Mouse (Mus musculus) liver, embryonic 13.5 days (tissue): ENCODE measurements around the gene Spats1. TPM values are rescaled to one million over a fixed set of nuclear protein-coding genes. Genes with fewer than 3 reads are reported as not detected.
A peak's percentile ranks its signal among the peaks of the same experiment; 100 is the strongest.
"Not testable (repeated sequence)": the region's sequence is repeated elsewhere in the genome, so short reads cannot be mapped to it uniquely, and the experiment has no call there.

ENCODE experiments used
- ATAC-seq: fragments of 200-750 bp; cut with Nextera tagmentation; 2 replicates; pipeline ENCODE4 v1.8.0; 2017; ENCODE audit warnings: low read depth, mild to moderate bottlenecking, moderate number of reproducible peaks, moderate library complexity
- DNase-seq: peaks from one replicate; pipeline ENCODE4 v3.0.0; 2022
- H3K27ac ChIP-seq: fragments of 300-500 bp; sonication (generic); 2 replicates; pipeline ENCODE4 v1.5.1; 2015; ENCODE audit warnings: moderate library complexity, mild to moderate bottlenecking, inconsistent platforms
- H3K27me3 ChIP-seq: fragments of 300-500 bp; sonication (generic); 2 replicates; pipeline ENCODE4 v1.6.1; 2015; ENCODE audit warnings: mild to moderate bottlenecking, inconsistent platforms
- H3K36me3 ChIP-seq: fragments of 300-500 bp; sonication (generic); 2 replicates; pipeline ENCODE4 v1.6.1; 2015; ENCODE audit warnings: mild to moderate bottlenecking, inconsistent platforms
- H3K4me1 ChIP-seq: fragments of 300-500 bp; sonication (generic); replicated peaks from 2 replicates; pipeline ENCODE4 v1.6.1; 2015; ENCODE audit warnings: inconsistent platforms
- H3K4me2 ChIP-seq: fragments of 300-500 bp; sonication (generic); 2 replicates; pipeline ENCODE4 v1.6.1; 2015; ENCODE audit warnings: inconsistent platforms, mild to moderate bottlenecking, moderate library complexity
- H3K4me3 ChIP-seq: fragments of 300-500 bp; sonication (generic); replicated peaks from 2 replicates; pipeline ENCODE4 v1.5.1; 2015; ENCODE audit warnings: mild to moderate bottlenecking, inconsistent platforms
- H3K9ac ChIP-seq: fragments of 300-500 bp; sonication (generic); 2 replicates; pipeline ENCODE4 v1.6.1; 2015; ENCODE audit warnings: mild to moderate bottlenecking, inconsistent platforms
- H3K9me3 ChIP-seq: fragments of 300-500 bp; sonication (generic); replicated peaks from 2 replicates; pipeline ENCODE4 v1.6.1; 2016; ENCODE audit warnings: inconsistent platforms
- WGBS: fragments of 180-500 bp; shearing (Covaris S2); methylation state at CpG from one replicate; pipeline ENCODE4 v1.1.7; 2015; ENCODE audit not compliant: insufficient replicate concordance; 5-methylcytosine and 5-hydroxymethylcytosine counted together
- polyA plus RNA-seq: library from polyadenylated mRNA; unstranded; fragments of >200 nt; fragmentation: Nextera tagmentation; extraction: Ambion mirVana; gene quantifications from 2 replicates; pipeline ENCODE4 v1.2.1, GENCODE M21; 2015

Spats1 gene
- polyA plus RNA-seq, 1 experiment from 2014 or later = 0.18 TPM

DNA sequence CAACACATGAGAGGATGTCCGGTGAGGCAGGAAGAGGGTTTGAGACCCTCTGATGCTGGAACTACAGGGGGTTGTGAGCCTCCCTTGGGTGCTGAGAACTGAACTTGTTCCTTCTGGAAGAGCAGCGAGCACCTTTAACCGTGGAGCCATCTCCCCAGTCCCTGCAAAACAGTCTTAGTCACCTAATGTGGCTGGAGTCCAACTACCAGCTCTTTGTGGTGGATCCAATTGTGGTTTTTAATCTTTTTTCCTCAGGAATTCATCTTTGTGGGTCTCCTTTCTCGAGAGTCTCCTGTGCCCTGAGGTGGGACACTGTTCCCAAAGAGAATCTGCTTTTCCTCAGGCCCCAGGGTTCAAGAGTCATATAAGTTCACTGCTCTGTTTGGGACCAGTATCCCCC is 29.3 kb downstream of the Spats1 start:
- H3K9ac ChIP-seq = no peak overlapping the region
- no peaks in the 10 kb centered on the region for H3K27me3 ChIP-seq
- H3K4me3 ChIP-seq = no peak overlapping the region
- H3K27ac ChIP-seq = no peak overlapping the region
- H3K9me3 ChIP-seq = no peaks in the 10 kb centered on the region
- WGBS = 65% methylated on average over 4 of the region's 4 CpGs
- DNase-seq (no peak), ATAC-seq (no peak)
- H3K4me2 ChIP-seq = no peak overlapping the region
- no peaks in the 10 kb centered on the region for H3K36me3 ChIP-seq
- no peaks in the 10 kb centered on the region for H3K4me1 ChIP-seq

- no peak for DNase-seq
- 3% methylated on average over 12 of the region's 12 CpGs for WGBS
- Histone ChIP-seq H3K4me3 (peak overlapping the region; percentile 97), H3K9ac (peak overlapping the region; percentile 94), H3K4me2 (peak overlapping the region; percentile 89), H3K27ac (peak overlapping the region; percentile 97), H3K27me3 (no peaks in the 10 kb centered on the region), H3K4me1 (peaks cover 30% of the 10 kb centered on the region), H3K36me3 (no peaks in the 10 kb centered on the region), H3K9me3 (no peaks in the 10 kb centered on the region)
- no peak for ATAC-seq
These were observed 41.0 kb downstream of the Spats1 start for GRCm38 (mm10) chr17:45434262-45434590.

- peak; percentile 94 for ATAC-seq
- Histone ChIP-seq H3K4me1 (peaks cover 30% of the 10 kb centered on the region), H3K9ac (peak within 1 kb of the TSS; percentile 94), H3K27ac (peak within 1 kb of the TSS; percentile 97), H3K27me3 (no peaks in the 10 kb centered on the region), H3K4me3 (peak within 1 kb of the TSS; percentile 97), H3K9me3 (no peaks in the 10 kb centered on the region), H3K4me2 (peak within 1 kb of the TSS; percentile 89), H3K36me3 (no peaks in the 10 kb centered on the region)
- peak; percentile 94 for DNase-seq
- WGBS = under 1% methylated on average over 73 of the region's 73 CpGs
These were observed 41.6 kb downstream of the Spats1 start, which contains the start of gene Cdc5l for GRCm38 (mm10) chr17:45433419-45434261. TSS of gene Cdc5l (minus strand) at chr17:45433737.

DNA sequence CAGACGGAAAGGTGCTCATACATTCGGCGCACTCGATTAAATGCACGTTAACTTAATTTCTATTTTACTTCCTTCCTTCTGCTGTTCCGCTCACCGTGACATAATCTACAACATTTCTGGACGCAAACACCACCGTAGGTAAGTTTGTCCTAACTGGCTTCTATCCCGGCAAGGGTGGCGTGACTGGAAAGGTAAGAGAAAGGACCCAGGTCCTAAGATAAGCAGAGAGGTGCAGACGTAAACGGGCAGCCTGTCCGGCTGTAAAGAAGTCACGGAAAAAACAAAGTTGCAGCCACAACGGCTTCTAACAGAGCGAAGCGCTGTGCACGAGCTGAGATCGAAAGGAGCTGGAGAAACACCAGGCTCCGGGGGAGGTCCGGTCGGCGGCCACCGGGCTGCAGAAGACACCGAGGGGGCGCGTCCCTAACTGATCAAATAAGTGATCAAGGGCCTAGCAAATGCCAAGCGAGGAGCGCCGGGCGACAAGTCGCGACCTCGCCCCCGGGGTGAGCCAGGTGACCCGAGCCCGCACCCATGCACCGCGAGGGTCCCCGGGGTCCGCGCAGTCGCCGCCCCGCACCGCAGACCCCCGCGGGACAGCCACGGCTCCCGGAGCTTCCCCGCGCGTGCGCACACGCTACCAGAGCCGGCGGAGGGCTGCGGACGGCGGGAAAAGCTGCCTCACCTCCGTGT is 42.4 kb downstream of the Spats1 start:
- ATAC-seq (peak; percentile 61), DNase-seq (no peak)
- H3K36me3 ChIP-seq = peaks cover 2% of the 10 kb centered on the region; the same call in 1 of the 2 replicates
- WGBS = under 1% methylated on average over 62 of the region's 62 CpGs
- no peaks in the 10 kb centered on the region for H3K27me3 ChIP-seq
- peak overlapping the region; percentile 97 for H3K27ac ChIP-seq
- H3K9ac ChIP-seq = peak overlapping the region; percentile 94
- no peaks in the 10 kb centered on the region for H3K9me3 ChIP-seq
- peak overlapping the region; percentile 97 for H3K4me3 ChIP-seq
- H3K4me2 ChIP-seq = peak overlapping the region; percentile 89
- peaks cover 30% of the 10 kb centered on the region for H3K4me1 ChIP-seq

GRCm38 (mm10) chr17:45432007-45432406 is 43.2 kb downstream of the Spats1 start:
- Histone ChIP-seq H3K9ac (peak overlapping the region; percentile 94), H3K27me3 (no peaks in the 10 kb centered on the region), H3K4me3 (peak overlapping the region; percentile 97), H3K9me3 (no peaks in the 10 kb centered on the region), H3K4me1 (peaks cover 30% of the 10 kb centered on the region), H3K27ac (no peak overlapping the region), H3K36me3 (peaks cover 10% of the 10 kb centered on the region), H3K4me2 (peak overlapping the region; percentile 89)
- no peak for DNase-seq
- ATAC-seq = no peak
- WGBS = 70% methylated on average over 3 of the region's 3 CpGs

GRCm38 (mm10) chr17:45417387-45417786 is 57.8 kb downstream of the Spats1 start:
- Histone ChIP-seq H3K9me3 (no peaks in the 10 kb centered on the region), H3K9ac (no peak overlapping the region; the same call in 1 of the 2 replicates), H3K27me3 (no peaks in the 10 kb centered on the region), H3K36me3 (peaks cover 71% of the 10 kb centered on the region), H3K27ac (no peak overlapping the region), H3K4me1 (peaks cover 12% of the 10 kb centered on the region), H3K4me3 (no peak overlapping the region), H3K4me2 (no peak overlapping the region)
- 33% methylated on average over 2 of the region's 2 CpGs for WGBS
- ATAC-seq = peak; percentile 73
- peak; percentile 26 for DNase-seq

GRCm38 (mm10) chr17:45411617-45412016 is 63.6 kb downstream of the Spats1 start:
- ATAC-seq, H3K4me2 ChIP-seq, H3K4me1 ChIP-seq, H3K27ac ChIP-seq, H3K4me3 ChIP-seq, DNase-seq, H3K9me3 ChIP-seq, H3K27me3 ChIP-seq, H3K9ac ChIP-seq: not testable (repeated sequence)
- WGBS = 76% methylated on average over 2 of the region's 2 CpGs
- H3K36me3 ChIP-seq = peaks cover 87% of the 10 kb centered on the region

DNA sequence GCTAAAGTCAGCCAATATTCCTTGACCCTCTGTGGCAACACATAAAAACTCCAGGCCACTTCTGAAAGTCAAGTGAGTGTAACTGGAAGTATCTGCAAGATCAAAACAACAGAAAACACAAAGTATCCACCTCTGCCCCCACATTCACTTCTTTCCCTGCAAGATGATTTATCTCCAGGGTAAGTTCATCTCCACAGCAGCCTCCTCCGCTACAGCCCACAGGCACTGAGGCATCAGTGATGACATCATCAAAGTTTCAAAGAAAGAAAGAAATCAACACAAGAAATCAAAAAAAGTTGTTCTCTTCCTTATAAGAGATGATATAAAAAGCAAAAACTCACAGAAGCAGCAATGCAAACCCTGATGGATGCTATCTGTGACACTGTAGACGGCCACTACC is 66.5 kb downstream of the Spats1 start:
- Histone ChIP-seq H3K9me3 (no peaks in the 10 kb centered on the region), H3K27me3 (no peaks in the 10 kb centered on the region), H3K4me2 (no peak overlapping the region), H3K9ac (no peak overlapping the region), H3K4me3 (no peak overlapping the region), H3K27ac (no peak overlapping the region), H3K4me1 (no peaks in the 10 kb centered on the region), H3K36me3 (peaks cover 83% of the 10 kb centered on the region)
- 87% methylated on average over 2 of the region's 2 CpGs for WGBS
- DNase-seq = no peak
- no peak for ATAC-seq

DNA sequence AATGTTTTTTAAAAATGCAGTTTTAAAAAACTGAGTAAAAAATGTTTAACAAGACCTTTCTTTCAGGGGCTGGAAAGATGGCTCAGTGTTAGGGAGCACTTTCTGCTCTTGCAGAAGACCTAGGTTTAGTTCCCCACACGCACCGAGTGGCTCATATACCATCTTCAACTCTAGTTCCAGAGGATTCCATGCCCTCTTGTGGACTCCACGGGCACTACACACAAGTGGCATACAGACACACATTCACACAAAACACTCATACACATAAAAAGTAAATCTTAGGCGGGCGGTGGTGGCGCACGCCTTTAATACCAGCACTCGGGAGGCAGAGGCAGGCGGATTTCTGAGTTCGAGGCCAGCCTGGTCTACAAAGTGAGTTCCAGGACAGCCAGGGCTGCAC is 68.9 kb downstream of the Spats1 start:
- Histone ChIP-seq H3K27ac (no peak overlapping the region), H3K9ac (no peak overlapping the region), H3K27me3 (no peaks in the 10 kb centered on the region), H3K4me3 (no peak overlapping the region), H3K9me3 (no peaks in the 10 kb centered on the region), H3K4me2 (no peak overlapping the region), H3K36me3 (peaks cover 73% of the 10 kb centered on the region), H3K4me1 (no peaks in the 10 kb centered on the region)
- 90% methylated on average over 10 of the region's 10 CpGs for WGBS
- no peak for ATAC-seq
- no peak for DNase-seq

- WGBS = 32% methylated on average over 3 of the region's 3 CpGs
- no peak for DNase-seq
These were observed 72.0 kb downstream of the Spats1 start for GRCm38 (mm10) chr17:45403207-45403606.

GRCm38 (mm10) chr17:45402601-45403000 is 72.6 kb downstream of the Spats1 start:
- DNase-seq (no peak), ATAC-seq (no peak)
- 72% methylated on average over 3 of the region's 3 CpGs for WGBS
- Histone ChIP-seq H3K9ac (no peak overlapping the region), H3K9me3 (no peaks in the 10 kb centered on the region), H3K36me3 (peaks cover 67% of the 10 kb centered on the region), H3K4me1 (no peaks in the 10 kb centered on the region), H3K4me2 (no peak overlapping the region), H3K27ac (no peak overlapping the region), H3K27me3 (no peaks in the 10 kb centered on the region), H3K4me3 (no peak overlapping the region)

More at GRCm38 (mm10) chr17:45403207-45403606, 72.0 kb downstream of the Spats1 start:
- peaks cover 65% of the 10 kb centered on the region for H3K36me3 ChIP-seq
- no peaks in the 10 kb centered on the region for H3K27me3 ChIP-seq
- H3K4me2 ChIP-seq = no peak overlapping the region
- no peaks in the 10 kb centered on the region for H3K4me1 ChIP-seq
- ATAC-seq = no peak
- no peak overlapping the region for H3K27ac ChIP-seq
- no peak overlapping the region for H3K9ac ChIP-seq
- H3K4me3 ChIP-seq = no peak overlapping the region
- no peaks in the 10 kb centered on the region for H3K9me3 ChIP-seq
